Mouse (Mus musculus): ENCODE data around the gene E030018B13Rik.

E030018B13Rik gene

DNA sequence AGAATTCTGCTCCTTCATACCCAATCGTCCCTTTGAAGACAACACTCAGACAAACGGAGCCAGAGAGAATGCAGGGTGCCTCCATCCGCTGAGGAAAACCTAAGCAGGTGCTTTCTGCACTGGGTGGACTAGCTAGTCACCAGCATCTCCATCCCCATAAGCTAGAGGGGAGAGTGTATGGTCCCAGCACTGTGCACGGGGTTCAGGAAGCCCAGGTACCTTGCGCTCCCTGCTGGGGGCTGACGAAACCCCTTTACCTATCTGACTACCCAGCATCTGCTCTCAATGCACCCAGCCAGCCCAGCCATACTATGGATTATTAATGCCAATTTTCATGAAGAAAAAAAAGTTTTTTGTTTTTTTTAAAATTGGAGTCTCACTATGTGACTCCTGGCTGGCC is 47.5 kb downstream of the E030018B13Rik start:
- DNase-seq (ENCODE audit: extremely low spot score, low spot score): no peak

DNA sequence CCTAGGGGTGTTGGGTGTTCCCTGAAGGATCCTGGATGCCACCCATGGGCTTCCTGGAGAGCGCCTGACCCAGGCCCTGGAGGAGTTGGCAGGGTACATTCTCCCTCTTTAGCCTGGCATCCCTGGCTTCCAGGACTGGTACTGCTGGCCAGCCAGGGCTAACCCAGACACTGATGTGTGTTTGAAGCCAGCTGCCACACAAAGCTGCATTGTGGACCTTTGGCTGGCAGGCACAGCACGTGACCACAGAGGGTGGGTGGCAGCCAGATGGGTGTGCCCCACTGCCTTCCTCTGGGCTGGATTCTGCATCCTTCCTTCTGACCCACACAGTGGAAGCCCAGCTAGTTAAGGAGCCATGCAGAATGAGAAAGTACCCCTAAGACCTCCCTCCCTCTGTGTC is 48.5 kb downstream of the E030018B13Rik start:
- no peak for DNase-seq (ENCODE audit: extremely low spot score, low spot score)

- no peak for DNase-seq (ENCODE audit: extremely low spot score, low spot score)
Measured at GRCm38 (mm10) chr7:63965635-63966418, 49.2 kb downstream of the E030018B13Rik start.

- DNase-seq (ENCODE audit: extremely low spot score, low spot score): no peak
Measured at GRCm38 (mm10) chr7:63969941-63970340, 53.3 kb downstream of the E030018B13Rik start.
